Mouse (Mus musculus): Measurements from ENCODE around the gene Hist1h3a. TPM values are rescaled to one million over a fixed set of nuclear protein-coding genes. Genes with fewer than 3 reads are reported as not detected.
"Not testable (repeated sequence)": the region's sequence is repeated elsewhere in the genome, so short reads cannot be mapped to it uniquely, and the experiment has no call there.

The Hist1h3a gene
- polyA plus RNA-seq (2016; fragmentation: Nextera tagmentation; extraction: Ambion mirVana), result 2.0 and 3.2 TPM in 2 replicates

DNA sequence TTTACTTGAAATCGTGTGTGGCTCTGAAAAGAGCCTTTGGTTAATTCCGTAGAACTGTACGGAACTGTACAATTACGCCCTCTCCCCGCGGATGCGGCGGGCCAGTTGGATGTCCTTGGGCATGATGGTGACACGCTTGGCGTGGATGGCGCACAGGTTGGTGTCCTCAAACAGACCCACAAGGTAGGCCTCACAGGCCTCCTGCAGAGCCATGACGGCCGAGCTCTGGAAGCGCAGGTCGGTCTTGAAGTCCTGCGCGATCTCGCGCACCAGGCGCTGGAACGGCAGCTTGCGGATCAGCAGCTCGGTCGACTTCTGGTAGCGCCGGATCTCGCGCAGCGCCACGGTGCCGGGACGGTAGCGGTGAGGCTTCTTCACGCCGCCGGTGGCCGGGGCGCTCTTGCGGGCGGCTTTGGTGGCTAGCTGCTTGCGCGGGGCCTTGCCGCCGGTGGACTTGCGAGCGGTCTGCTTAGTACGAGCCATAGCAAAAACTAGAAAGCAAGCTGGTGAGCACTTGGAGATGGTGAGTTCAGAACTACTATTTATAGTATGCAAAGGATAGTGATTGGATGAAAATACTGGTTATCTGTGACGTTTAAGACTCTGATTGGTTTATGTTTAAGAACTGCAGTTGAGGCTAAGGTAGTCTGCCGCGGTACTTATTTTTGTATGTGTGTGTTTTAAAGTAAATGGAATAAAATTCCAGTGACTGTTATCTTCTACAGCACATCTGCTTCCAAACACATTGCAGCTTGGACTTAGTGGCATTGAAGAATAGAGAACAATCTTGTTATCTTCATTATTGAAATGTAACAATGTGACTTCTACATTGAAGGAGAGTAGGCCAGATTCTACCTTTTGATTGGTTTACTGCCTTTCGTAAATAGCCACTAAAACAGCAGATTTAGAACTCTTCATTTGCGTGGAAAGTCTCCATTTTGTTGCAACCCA lies at the start of gene Hist1h3a:
Gene Hist1h3a (minus strand): TSS at position 516 of the 951 bp plus-strand sequence.
- peak within 1 kb of the TSS; percentile 88 for H3K27ac ChIP-seq
- not testable (repeated sequence) for H3K36me3 ChIP-seq; H3K9me3 ChIP-seq; H3K27me3 ChIP-seq (ENCODE audit: insufficient read depth, poor library complexity, severe bottlenecking)
- peak within 1 kb of the TSS; percentile 62 for H3K4me3 ChIP-seq
- H3K4me1 ChIP-seq, result peaks cover 21% of the 10 kb centered on the region
- under 1% methylated on average over 38 of the region's 52 CpGs for WGBS
- peak; percentile 84 for DNase-seq (ENCODE audit: low spot score)

DNA sequence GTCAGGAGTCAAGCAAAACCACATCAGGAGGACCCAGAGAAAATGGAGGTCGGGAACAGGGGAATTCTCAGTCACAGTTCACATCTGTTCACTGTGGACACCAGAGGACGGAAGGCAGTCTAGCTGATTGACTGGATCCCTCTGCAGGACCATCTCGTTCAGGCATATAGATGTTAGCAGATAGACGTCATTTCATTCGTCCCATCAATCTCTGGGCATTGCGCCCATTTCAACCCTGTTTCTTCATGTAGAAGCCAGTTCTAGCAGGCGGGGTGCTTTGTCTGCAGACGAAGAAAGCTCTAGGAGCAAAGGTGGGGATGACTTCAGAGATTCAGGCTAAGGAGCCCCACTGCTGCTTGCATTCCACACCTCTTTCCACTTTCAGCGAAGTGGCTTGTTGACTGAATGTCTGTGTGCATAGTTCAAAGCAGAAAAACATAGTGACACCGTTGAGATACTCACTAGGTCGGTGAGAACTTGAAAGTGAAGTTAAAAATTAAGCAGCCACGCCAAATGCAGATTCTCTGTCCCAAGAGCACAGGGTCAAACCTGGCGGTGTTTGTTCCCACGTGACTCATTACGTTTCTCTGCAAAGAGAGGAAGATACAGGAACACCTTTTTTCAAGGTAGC lies 44.4 kb upstream of the Hist1h3a start, which contains the start of gene Slc17a2:
Gene Slc17a2 (plus strand): TSS at position 572 of the 631 bp plus-strand sequence.
- DNase-seq (ENCODE audit: low spot score), result no peak
- Histone ChIP-seq H3K4me1 (0 out of 2 replicates have a peak, but pooled peaks cover 4% of the 10 kb centered on the region), H3K36me3 (no peaks in the 10 kb centered on the region)

DNA sequence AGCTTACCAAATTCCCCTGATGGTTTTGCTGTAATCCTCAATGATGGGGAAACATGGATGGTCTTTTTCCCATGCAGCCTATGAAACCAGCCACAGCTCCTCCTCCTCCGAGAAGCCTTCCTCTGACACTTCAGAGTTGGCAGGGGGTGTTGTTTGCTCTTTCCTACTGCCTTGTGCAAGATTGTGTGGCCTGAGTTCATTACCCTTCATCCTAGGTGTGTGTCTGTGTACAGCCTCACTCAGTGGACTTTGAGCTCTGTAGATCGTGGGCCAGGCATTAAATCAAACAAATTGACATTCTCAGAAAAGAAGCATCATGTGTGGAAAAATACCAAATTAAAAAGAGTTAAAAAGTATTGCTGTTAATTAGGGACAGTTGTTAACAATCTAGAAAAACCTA lies 42.3 kb upstream of the Hist1h3a start:
- Histone ChIP-seq H3K27ac (no peak overlapping the region), H3K4me3 (no peak overlapping the region), H3K4me1 (0 out of 2 replicates have a peak, but pooled peaks cover 4% of the 10 kb centered on the region), H3K27me3 (ENCODE audit: insufficient read depth, poor library complexity, severe bottlenecking) (no peaks in the 10 kb centered on the region), H3K9me3 (no peaks in the 10 kb centered on the region), H3K36me3 (no peaks in the 10 kb centered on the region)
- no peak for DNase-seq (ENCODE audit: low spot score)
- 82% methylated on average over 2 of the region's 2 CpGs for WGBS

More for the DNA sequence above, 44.4 kb upstream of the Hist1h3a start, which contains the start of gene Slc17a2:
- Histone ChIP-seq H3K27me3 (ENCODE audit: insufficient read depth, poor library complexity, severe bottlenecking) (no peaks in the 10 kb centered on the region), H3K4me3 (no peak within 1 kb of the TSS), H3K27ac (no peak within 1 kb of the TSS), H3K9me3 (no peaks in the 10 kb centered on the region)
- WGBS, result 81% methylated on average over 15 of the region's 15 CpGs

DNA sequence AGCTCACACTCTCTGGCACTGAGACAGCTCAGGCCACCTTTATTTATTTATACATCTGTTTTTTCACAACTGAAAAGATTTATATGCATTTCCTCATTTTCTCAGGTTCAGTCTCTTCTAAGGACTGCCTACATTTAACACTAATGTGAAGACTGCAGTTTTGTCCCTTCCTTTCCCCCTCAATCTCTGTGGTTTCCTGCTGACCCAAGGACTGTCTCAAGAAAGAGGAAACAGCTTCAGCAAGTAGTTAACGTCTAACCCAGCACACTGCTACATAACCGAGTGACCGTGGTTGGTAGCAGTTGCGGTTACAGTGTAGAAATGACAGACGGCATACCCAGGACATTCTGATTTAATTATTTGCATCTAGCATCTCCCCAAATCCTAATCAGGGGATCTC lies 37.2 kb upstream of the Hist1h3a start:
- Histone ChIP-seq H3K36me3 (no peaks in the 10 kb centered on the region), H3K4me3 (no peak overlapping the region), H3K27ac (no peak overlapping the region), H3K9me3 (no peaks in the 10 kb centered on the region), H3K27me3 (ENCODE audit: insufficient read depth, poor library complexity, severe bottlenecking) (no peaks in the 10 kb centered on the region), H3K4me1 (0 out of 2 replicates have a peak, but pooled peaks cover 4% of the 10 kb centered on the region)
- no peak for DNase-seq (ENCODE audit: low spot score)
- 70% methylated on average over 5 of the region's 5 CpGs for WGBS

DNA sequence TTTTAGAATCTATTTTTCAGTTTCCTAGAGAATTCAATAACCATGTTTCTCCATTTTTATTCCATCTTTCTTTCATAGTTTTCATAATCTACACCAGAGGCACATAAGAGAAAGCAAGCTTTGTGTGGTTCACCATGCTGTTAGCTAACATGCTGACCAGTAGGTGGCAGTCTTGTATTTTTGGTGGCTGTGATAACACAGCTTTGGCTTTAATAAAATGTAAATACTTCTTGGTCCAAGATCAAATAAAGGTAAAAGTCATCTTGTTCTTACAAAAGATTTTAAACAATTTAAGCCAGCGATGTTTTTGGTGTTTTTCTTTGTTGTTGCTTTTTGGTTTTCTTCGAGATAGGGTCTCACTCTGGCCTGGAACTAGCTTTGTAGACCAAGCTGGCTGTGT lies 30.3 kb upstream of the Hist1h3a start:
- Histone ChIP-seq H3K36me3 (no peaks in the 10 kb centered on the region), H3K27ac (no peak overlapping the region), H3K27me3 (ENCODE audit: insufficient read depth, poor library complexity, severe bottlenecking) (no peaks in the 10 kb centered on the region), H3K4me3 (no peak overlapping the region), H3K9me3 (no peaks in the 10 kb centered on the region), H3K4me1 (no peaks in the 10 kb centered on the region)
- no peak for DNase-seq (ENCODE audit: low spot score)
- 36% methylated on average over 2 of the region's 2 CpGs for WGBS

DNA sequence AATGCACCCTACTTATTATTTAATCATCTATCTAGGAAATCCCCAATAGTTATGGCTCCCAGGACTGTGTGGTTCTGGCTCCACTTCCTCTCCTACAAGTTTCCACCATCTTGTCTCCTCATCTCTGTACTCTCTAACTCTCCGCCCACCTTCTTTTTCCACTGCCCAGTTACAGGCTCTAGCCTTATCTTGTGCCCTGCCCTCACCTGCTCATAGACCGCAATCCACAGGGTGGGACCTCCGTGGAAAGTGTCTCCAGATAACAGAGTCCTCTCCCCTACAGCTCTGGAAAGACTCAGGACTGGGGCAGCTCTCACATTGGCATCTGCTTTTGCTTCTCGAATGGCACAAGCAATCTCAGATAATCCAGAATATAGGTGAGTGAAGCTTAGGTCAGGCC lies 16.8 kb upstream of the Hist1h3a start:
- no peaks in the 10 kb centered on the region for H3K9me3 ChIP-seq
- no peaks in the 10 kb centered on the region for H3K4me1 ChIP-seq
- H3K4me3 ChIP-seq, result no peak overlapping the region
- 57% methylated on average over 4 of the region's 4 CpGs for WGBS
- no peaks in the 10 kb centered on the region for H3K36me3 ChIP-seq
- no peaks in the 10 kb centered on the region for H3K27me3 ChIP-seq (ENCODE audit: insufficient read depth, poor library complexity, severe bottlenecking)
- DNase-seq (ENCODE audit: low spot score), result no peak
- no peak overlapping the region for H3K27ac ChIP-seq

DNA sequence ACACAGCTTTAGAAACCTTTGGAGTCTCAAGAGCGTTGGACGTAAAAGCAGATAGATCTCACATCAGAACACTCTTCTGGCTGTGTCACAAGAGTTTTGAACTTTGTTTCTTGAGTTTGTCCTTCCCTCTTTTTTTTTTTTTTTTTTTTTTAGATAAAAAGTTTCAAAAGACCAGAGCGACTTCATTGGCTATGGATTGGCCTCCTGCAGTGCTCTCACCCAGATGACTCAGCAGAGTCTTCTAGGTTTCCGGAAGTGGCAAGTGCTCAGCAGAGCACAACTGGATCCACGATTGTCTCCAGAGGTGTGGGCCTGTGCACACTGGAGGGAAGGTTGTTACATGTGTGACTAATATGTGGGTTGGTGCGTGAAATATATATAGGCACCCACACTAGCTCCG lies 16.2 kb upstream of the Hist1h3a start:
- Histone ChIP-seq H3K9me3 (no peaks in the 10 kb centered on the region), H3K36me3 (no peaks in the 10 kb centered on the region), H3K4me3 (no peak overlapping the region), H3K27me3 (ENCODE audit: insufficient read depth, poor library complexity, severe bottlenecking) (no peaks in the 10 kb centered on the region), H3K4me1 (no peaks in the 10 kb centered on the region), H3K27ac (no peak overlapping the region)
- DNase-seq (ENCODE audit: low spot score), result no peak
- WGBS, result 91% methylated on average over 7 of the region's 7 CpGs

DNA sequence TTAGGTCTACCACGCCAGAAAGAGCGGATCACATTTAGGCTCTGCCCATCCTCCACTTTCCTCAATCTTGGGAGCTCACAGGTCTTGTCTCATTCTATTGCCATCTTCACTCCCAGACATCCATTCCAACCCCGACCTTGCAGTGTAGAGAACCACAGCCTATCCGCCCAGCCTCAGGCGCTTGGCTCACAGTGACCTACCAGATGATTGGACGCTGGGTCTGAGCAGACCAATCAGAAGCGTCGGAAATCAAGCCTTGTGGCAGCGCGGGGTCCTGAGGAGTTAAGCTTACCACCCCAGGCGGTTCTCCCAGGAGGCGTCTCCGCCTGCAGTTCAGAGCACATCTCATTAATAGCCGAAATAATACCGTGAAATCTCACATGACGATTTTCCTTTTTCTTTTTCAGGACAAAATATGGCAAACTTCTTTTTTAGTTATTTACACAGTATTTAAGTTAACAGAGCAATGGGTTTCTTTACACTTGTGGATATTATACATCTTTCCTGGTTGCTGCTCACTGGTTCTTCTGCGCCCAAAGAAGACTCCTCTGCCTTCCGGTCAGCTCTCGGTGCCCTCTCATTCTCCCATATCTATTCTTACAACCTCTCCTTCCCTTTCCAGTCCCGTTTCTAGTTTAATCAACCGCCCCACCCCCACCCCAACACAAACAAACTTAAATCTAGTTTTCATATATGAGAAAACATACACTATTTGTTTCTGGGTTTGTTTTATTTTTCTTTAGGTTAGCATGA lies 10.6 kb upstream of the Hist1h3a start:
- Histone ChIP-seq H3K4me1 (peaks cover 7% of the 10 kb centered on the region; the same call in 1 of the 2 replicates), H3K27ac (peak overlapping the region; percentile 67), H3K27me3 (ENCODE audit: insufficient read depth, poor library complexity, severe bottlenecking) (no peaks in the 10 kb centered on the region), H3K36me3 (no peaks in the 10 kb centered on the region), H3K9me3 (no peaks in the 10 kb centered on the region), H3K4me3 (peak overlapping the region; percentile 47)
- WGBS, result 12% methylated on average over 21 of the region's 21 CpGs
- peak; percentile 93 for DNase-seq (ENCODE audit: low spot score)

DNA sequence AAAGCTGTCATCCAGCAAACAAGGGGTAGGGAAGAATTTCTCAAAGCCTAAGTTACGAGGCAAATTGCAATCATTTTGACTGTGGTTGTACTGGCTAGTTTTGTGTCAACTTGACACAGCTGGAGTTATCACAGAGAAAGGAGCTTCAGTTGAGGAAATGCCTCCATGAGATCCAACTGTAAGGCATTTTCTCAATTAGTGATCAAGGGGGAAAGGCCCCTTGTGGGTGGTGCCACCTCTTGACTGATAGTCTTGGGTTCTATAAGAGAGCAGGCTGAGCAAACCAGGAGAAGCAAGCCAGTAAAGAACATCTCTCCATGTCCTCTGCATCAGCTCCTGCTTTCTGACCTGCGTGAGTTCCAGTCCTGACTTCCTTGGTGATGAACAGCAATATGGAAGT lies 7.4 kb upstream of the Hist1h3a start, which contains the start of gene Trim38:
Gene Trim38 (plus strand): TSS at position 301 of the 400 bp plus-strand sequence.
- not testable (repeated sequence) for H3K27ac ChIP-seq; DNase-seq (ENCODE audit: low spot score); H3K4me1 ChIP-seq; H3K9me3 ChIP-seq; H3K4me3 ChIP-seq; H3K27me3 ChIP-seq (ENCODE audit: insufficient read depth, poor library complexity, severe bottlenecking); H3K36me3 ChIP-seq
- 85% methylated on average over 2 of the region's 2 CpGs for WGBS

DNA sequence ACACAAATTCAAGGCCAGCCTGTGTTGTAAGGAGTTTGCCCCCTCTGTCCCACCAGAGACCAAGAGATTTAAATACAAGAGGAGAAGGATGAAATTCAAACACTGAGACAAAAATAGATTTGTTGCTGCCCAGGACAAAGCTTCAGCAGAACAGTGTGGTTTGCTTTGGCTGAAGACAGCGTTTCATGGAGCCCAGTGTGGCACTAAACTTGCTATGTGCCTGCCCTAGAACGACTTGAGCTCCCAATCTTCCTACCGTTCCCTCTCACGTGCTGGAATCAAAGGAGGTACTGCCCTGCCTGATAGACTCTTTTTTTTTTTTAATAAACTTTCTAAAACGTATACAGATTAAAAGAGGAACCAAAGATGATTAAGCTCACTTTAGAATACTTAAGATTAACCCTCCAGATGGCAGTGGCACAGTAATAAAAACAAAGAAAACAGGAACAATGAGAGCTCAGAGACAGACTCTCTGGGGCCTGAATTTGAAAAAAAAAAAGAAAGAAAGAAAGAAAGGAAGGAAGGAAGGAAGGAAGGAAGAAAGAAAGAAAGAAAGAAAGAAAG lies 6.7 kb upstream of the Hist1h3a start:
- Histone ChIP-seq H3K27ac (no peak overlapping the region), H3K4me1 (peaks cover 12% of the 10 kb centered on the region), H3K27me3 (ENCODE audit: insufficient read depth, poor library complexity, severe bottlenecking) (no peaks in the 10 kb centered on the region), H3K9me3 (no peaks in the 10 kb centered on the region), H3K4me3 (no peak overlapping the region), H3K36me3 (no peaks in the 10 kb centered on the region)
- no peak for DNase-seq (ENCODE audit: low spot score)
- WGBS, result 47% methylated on average over 5 of the region's 5 CpGs

DNA sequence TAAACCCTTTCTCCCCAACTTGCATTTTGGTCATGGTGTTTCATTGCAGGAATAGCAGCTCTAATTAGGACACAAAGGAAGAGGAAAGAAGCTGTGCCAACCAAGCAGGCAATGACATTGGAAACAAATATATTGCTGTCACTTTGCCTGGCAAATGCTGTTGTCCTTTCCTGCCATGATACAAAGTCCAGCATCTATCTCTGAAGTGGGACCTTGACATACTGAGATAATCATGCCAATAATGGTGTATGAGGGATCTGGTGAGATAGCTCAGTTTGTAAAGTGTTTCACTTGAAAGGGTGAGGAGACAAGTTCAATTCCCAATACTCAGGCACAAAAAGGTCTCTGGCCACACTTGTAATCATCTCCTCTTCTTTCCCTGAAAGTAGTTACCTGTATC lies 4.6 kb upstream of the Hist1h3a start:
- Histone ChIP-seq H3K4me1 (peaks cover 16% of the 10 kb centered on the region), H3K4me3 (no peak overlapping the region), H3K27ac (no peak overlapping the region), H3K36me3 (no peaks in the 10 kb centered on the region), H3K9me3 (no peaks in the 10 kb centered on the region), H3K27me3 (ENCODE audit: insufficient read depth, poor library complexity, severe bottlenecking) (no peaks in the 10 kb centered on the region)
- DNase-seq (ENCODE audit: low spot score), result no peak

DNA sequence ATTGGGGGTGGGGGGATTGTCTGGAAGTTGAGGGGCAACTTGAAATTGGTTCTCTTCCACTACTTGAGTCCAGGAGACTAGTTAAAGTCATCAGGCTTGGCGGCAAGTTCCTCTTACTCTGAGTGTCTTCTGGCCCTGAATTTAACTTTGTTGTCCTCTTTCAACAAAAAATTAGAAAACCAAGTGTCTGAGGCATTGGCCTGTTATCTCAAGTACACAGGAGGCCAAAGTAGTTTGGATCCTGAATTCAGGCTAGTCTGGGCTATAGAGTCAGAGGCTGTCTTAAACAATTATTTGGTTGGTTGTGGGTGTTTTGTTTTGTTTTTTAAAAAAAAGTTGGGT lies 3.0 kb upstream of the Hist1h3a start:
- H3K27me3 ChIP-seq (ENCODE audit: insufficient read depth, poor library complexity, severe bottlenecking), result no peaks in the 10 kb centered on the region
- DNase-seq (ENCODE audit: low spot score), result no peak
- no peaks in the 10 kb centered on the region for H3K36me3 ChIP-seq
- WGBS, result 68% methylated on average over 1 of the region's 1 CpGs
- peak overlapping the region; percentile 47; the same call in 1 of the 2 replicates for H3K27ac ChIP-seq
- no peaks in the 10 kb centered on the region for H3K9me3 ChIP-seq
- peaks cover 21% of the 10 kb centered on the region for H3K4me1 ChIP-seq
- H3K4me3 ChIP-seq, result no peak overlapping the region; the same call in 1 of the 2 replicates

Measured in heart, embryonic 10.5 days (tissue).